Mouse (Mus musculus): ENCODE results near the gene Spink4.

The Spink4 gene

DNA sequence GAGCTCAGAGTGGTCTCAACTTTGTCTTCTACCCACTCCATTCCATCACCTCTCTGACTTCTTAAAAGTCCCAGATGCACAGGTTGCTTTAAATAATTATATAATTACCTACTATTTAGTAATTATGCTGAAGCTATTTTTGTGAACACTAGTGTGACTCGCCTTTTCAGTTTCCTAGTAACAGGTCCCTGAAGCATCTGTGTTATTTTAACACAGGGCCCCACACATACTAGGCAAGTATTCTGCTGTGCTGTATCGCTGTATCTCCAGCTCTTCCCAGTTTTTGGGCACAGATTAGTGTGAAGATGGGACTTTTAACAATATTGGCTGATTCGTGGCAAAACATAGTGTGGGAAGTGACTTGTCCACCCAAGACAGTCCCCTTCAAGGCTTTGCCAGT is 43.7 kb downstream of the Spink4 start:
- DNase-seq (ENCODE audit: low read depth, low spot score) = no peak

DNA sequence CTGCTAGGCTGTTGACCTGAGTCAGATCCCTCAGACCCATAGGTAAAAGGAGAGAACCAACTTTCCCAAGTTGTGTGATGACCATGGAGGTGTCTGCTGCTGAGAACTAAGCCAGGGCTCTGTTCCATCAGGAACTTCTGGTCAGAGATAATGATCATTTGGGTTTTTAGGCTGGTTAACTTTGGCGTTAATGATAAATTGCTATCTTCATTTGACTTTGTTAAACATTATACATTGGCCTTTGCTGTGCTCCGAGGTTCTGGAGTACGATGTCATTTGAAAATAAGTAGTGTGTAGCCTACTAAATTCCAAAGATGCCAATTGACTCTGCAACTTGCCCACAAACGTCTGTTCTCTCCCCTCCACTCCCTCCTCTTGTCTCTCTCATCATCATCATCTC is 49.3 kb downstream of the Spink4 start:
- DNase-seq (ENCODE audit: low read depth, low spot score) = no peak

DNA sequence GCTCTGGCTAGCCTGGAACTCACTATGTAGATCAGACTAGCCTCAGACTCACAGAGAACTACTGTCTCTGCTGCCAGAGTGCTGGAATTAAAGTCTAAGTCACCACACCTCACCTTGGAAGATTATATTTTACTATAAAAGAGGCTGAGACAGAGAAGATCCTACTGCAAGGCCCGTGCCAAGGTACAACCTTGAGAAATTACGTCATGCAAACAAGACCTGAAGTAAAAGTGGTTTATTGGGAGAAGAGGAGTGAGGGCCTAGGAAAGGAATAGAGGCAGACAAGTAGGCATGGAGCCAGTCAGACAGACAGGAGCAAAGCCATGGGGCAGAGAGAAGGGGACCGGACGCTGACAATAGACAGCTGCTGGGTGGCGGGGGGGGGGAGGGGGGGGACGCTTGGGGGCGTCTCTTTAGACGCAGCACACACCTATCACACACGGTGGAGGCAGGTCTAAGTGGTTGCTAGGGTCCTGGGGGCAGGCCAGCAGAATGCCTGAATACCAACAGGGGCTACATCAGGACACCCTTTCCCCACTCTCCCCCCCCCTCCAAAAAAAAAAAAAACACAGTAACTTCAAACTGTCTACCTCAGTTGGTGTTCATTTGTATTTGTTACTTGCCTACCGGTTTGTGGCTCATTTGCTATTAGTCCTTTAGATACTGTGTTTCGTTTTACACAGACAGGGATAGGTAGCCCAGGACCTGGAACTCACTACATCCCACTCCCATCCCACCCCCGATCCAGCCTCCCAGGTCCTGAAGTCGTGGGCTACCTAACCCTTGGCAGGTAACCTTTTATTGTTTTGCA is 50.1 kb downstream of the Spink4 start:
- no peak for DNase-seq (ENCODE audit: low read depth, low spot score)

DNA sequence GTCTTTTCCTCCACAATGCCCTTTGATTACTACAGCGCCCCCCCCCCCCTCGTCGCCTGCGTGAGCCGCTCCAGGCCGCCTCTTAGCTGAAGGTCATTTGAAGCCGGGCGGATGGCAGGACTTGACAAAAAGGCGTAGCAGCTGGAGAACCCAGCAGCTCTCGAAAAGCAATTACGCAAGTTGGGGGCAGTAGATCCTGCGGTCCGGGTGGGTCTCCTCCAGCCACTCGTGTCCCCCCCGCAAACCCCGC is 50.7 kb downstream of the Spink4 start:
- DNase-seq (ENCODE audit: low read depth, low spot score) = no peak

DNA sequence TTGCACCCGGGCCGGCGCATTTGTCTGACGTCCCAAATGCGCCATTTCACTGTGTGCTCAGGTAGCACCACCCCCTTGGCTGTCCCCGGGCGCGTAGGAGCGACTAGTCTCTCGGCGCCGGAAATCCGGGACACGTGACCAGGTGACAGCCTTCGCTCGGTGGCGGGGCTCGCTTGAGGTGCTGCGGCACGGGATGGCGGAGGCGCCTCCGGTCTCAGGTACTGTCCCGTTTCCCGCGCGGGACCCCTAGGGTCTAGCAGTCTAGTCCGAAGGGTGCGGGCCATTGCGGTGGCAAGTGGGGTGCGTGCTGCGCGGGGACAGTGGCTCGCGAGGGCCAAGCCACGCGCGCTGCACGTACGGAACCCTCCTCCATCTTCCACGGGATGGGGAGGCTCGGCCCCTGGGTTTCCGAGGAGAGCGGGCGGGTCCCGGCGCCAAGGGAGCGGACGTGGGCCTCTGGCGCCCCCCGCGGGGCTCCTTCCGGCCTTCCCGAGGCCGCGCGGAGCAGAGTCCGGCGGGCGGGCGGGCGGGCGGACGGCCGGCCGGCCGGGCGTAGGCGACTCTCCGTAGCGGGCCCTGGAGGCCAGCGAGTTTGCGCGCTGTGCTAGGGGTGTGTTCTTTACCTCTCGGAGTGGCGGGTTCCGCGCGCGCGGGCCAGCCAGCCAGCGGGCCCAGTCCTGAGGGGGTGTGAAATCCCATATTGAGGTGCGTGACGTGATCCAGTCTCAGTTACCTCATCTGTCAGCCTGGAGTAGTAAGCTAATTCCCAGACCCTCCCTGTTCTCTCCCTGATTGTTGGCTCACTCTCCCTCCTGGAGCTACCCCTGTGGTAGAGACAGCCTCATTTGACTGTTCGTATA is 51.2 kb downstream of the Spink4 start, which contains the start of gene Nfx1:
TSS of gene Nfx1 (plus strand) at position 65 of the 860 bp plus-strand sequence.
- DNase-seq (ENCODE audit: low read depth, low spot score) = peak; percentile 88

DNA sequence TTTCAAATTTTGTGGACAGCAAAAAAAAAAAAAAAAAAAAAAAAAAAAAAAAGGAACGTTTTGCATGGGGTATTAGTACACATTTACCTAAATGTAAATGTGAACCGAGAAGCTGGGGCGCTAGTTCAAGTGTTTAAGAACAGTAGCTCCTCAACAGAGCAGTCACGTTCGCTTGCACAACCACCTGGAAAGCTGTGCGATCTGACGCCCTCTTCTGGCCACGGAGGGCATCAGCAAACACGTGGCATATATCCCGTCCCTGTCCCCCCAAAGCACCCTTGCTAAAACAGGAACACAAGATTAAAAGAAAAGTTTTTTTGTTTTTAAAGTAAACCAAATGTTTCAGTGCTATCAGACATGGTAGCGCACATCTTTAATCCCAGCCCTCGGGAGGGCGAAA is 51.9 kb downstream of the Spink4 start:
- DNase-seq (ENCODE audit: low read depth, low spot score) = peak; percentile 14

DNA sequence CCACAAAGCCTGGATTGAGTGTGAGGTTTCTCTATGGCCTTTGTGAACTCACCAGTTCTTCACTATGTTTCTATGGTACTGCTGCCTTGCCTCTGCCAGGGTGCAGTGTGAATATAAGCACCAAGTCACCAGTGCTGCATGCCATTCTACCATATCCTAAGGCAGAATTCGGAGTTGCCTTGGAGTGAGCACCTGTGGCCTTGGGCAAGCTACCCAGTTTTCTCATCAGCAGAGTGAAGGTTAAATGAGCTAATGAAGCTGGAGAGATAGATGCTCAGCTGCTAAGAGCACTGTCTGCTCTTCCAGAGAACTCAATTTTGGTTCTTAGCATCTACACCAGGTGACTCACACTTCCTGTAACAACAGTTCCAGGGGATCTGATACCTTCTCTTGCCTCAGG is 54.2 kb downstream of the Spink4 start:
- DNase-seq (ENCODE audit: low read depth, low spot score) = no peak

DNA sequence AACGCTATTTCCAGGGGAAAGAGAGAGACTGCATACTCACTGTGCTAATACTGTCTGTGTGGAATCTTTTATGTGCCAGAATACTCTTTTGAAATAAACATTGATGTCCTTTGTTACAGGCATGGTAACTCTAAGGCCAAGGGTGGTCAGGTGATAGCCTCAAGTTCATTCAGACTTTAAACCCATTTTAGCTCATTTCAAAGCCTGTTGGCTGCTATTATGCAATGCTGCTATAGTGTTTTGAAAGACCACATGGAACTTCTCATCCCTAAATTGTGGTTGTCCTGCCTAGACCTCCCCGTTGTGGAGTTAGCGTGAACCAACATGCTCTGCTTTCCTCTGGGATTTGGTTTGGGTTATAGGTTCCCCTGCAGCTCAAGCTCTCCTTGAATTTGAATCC is 55.8 kb downstream of the Spink4 start:
- DNase-seq (ENCODE audit: low read depth, low spot score) = no peak

DNA sequence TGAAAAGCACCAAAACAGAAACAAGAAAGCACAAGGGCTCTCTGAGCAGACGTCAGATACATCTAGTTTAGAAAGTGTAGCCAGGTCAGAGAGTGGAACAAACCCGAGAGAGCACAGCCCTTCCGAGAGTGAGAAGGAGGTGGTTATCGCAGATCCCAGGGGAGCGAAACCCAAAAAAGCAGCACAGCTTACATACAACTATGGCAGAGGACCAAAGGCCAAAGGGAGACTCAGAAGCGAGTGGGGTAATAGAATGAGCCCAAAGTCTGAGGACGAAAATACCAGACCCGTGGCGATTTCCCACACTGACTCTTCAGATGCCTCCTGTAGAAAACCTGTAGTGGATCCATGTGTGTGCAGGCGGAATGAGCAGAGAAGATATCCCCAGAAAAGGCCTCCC is 56.8 kb downstream of the Spink4 start:
- DNase-seq (ENCODE audit: low read depth, low spot score) = no peak

DNA sequence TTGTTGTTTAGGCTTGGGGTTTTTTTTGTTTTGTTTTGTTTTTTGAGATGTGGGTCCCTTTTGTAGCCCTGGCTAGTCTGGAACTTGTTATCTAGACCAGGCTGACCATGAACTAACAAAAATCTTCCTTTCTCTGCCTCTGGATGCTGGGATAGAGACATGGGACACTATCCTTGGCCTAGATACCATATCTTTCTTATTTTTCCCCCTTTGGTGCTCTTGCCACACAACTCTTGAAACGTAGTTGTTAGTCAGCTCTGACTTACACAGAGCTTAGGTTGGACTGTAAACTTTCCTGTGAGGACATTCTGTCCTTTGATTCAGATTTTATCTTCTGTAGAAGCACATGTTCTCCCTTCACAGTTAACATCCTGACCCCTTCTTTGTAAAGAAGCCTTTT is 59.6 kb downstream of the Spink4 start:
- DNase-seq (ENCODE audit: low read depth, low spot score) = no peak
